18 mouse cellular contexts compared by ENCODE assay signal in the genomic region with DNA sequence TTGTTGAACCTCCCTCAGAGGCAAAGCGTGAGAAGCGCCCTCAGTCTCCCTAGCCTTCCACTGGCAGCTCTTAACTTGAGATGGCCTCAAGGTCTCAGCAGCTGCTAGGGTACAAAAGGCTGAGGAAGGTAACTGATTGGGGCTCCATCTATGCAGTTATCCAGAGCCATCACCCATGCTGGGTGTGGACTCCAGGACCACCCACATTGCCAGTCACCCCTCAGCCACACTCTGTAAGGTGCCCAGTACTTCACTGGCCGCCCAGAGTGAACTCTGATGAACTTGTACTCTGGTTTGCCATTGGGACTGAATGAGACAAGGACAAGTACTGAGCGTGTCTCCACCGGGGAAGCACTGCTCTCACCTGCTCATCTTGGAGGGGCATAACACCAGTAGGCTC.
"Had no signal": no experiment of that assay in that cellular context is flagged by ENCODE, and none has a peak within 500 bp of the region (broad histone marks: within the 10 kb centered on the region; RNA-seq: fewer than 3 reads in every experiment).

No protein-coding gene starts in this region.

- H3K9me3 ChIP-seq: limb, embryonic 10.5 days; limb, embryonic 13.5 days; liver, embryonic 12.5 days; liver, embryonic 15.5 days; lung, embryonic 15.5 days; megakaryocyte, embryonic 14.5 days; midbrain, embryonic 10.5 days; midbrain, embryonic 13.5 days had no signal

- ATAC-seq: liver, embryonic 12.5 days; midbrain, embryonic 13.5 days; midbrain, embryonic 16.5 days had no signal

- DNase-seq: kidney, postnatal 10 days; kidney, postnatal 36 days; liver; lung, adult 18-20 months; lung, postnatal 10 days; lung, postnatal 36 days; thymus, adult 2 months; thymus, postnatal 14 days; thymus, postnatal 4 days had no signal

- H3K27ac ChIP-seq: limb, embryonic 10.5 days; limb, embryonic 13.5 days; liver, embryonic 12.5 days; liver, embryonic 15.5 days; lung, embryonic 15.5 days; midbrain, embryonic 10.5 days; midbrain, embryonic 13.5 days had no signal

- H3K4me3 ChIP-seq: limb, embryonic 10.5 days; limb, embryonic 13.5 days; liver, embryonic 12.5 days; liver, embryonic 15.5 days; lung, embryonic 15.5 days; megakaryocyte, embryonic 14.5 days; midbrain, embryonic 10.5 days; midbrain, embryonic 13.5 days had no signal

- H3K27me3 ChIP-seq: limb, embryonic 13.5 days; liver, embryonic 12.5 days; liver, embryonic 15.5 days; lung, embryonic 15.5 days; megakaryocyte, embryonic 14.5 days; midbrain, embryonic 13.5 days had no signal

- H3K4me1 ChIP-seq: limb, embryonic 13.5 days; lung, embryonic 15.5 days; midbrain, embryonic 10.5 days; midbrain, embryonic 13.5 days had no signal

- H3K9ac ChIP-seq: limb, embryonic 13.5 days; liver, embryonic 12.5 days; liver, embryonic 15.5 days; lung, embryonic 15.5 days; midbrain, embryonic 13.5 days had no signal

- H3K4me2 ChIP-seq: limb, embryonic 13.5 days; liver, embryonic 12.5 days; liver, embryonic 15.5 days; lung, embryonic 15.5 days; midbrain, embryonic 13.5 days had no signal
